Mouse (Mus musculus): ENCODE measurements around the gene Zbtb3. TPM values are rescaled to one million over a fixed set of nuclear protein-coding genes. Genes with fewer than 3 reads are reported as not detected.
A peak's percentile ranks its signal among the peaks of the same experiment; 100 is the strongest.

Zbtb3 gene
- total RNA-seq, 2 experiments from 2014 or later: 6.7 to 7.0 TPM

DNA sequence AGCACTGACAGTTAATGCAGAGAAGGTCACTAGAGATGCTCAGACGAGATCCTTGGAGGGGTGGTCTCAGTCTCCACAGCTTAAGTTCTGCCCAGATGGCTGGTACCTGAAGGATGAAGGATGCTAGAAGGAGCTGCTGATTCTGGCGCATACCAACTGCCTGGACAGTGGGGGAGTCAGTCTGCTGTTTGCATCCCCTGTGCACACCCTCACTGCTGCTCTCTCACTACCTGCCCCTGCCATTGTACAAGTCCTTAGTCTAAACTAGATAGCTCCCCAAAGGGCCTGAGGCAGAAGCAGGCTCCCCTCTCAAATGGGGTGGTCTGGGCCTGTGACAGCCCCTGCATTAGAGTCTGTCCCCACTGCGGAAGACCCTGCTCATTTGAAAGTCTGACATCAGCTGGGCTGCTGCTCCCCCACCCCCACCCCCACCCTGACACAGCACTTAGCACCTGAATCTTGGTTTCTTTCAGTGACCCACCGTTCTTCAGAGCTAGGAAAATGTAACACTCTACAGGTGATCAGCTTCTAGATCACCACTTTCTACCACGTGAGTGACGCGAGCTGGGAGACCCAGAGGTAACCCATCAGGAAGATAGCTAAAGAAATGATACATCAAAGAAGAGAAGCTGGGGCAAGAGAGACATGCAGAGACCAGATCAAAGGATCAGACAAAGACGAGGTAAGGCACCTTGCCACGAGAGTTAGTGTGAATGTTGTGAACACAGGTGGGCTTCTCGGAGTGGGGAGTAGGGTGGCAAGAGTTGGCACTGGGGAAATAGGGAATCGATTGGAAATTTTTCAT, 37.0 kb downstream of the Zbtb3 start, which contains the start of gene Gng3:
Gng3 (minus strand) TSS at position 92 of the 805 bp plus-strand sequence.
- peak; percentile 80 to 81 for DNase-seq (ENCODE audit: low spot score in 2 of 2)

DNA sequence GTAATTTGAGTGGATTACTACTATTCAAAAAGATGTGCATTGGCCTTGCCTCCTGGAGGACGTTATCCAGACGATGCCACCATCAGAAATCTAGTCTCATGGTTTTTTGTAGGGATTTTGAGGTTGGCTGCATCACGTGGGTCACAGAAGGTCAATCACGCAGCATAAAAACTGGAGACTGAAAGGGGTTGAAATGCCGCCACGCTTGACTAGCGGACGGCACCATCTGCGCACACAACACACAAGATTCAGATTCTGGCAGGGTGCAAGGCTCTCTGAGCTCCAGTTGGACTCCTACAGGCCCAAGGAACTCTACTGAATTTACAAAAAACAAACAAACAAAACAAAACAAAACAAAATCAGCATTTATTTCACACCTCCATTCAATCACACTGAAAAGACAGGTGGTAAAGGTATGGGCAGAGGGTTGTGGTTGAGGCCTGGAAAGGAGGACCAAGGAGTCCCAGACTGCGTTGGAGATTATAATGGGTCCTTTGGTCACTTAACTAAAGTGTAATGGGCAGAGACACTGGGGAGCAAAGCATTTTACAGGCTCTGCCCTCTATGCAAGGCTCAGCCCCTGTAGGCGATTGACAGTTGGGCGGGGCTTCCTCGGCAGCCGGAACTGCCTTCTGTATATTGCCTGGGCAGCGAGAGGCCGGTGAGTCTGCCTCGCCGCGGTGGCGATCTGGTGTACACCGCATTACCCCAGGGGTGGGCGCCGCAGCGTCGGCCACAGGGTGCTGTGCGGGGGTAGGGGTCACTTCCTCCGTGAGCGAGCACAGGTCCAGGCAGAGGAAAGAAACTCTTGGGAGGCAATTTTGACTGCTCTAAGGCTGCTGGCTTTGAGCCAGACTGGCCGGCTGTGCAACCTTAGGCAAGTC, 37.8 kb downstream of the Zbtb3 start:
- DNase-seq (ENCODE audit: low spot score in 2 of 2): peak; percentile 66 to 78

DNA sequence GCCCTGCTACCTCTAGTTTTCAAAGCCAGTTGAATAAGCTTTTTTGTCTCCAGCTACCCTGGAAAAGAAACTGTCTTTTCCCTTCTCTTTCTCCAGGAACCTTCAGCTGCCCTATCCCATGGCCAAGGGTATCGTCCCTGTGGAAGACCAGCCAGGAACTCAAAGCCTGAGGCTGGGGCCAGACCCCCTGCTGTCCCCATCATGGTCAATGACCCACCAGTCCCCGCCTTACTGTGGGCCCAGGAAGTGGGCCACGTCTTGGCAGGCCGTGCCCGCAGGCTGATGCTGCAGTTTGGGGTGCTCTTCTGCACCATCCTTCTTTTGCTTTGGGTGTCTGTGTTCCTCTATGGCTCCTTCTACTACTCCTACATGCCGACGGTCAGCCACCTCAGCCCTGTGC, 38.7 kb downstream of the Zbtb3 start:
- DNase-seq (ENCODE audit: low spot score in 2 of 2): no peak

DNA sequence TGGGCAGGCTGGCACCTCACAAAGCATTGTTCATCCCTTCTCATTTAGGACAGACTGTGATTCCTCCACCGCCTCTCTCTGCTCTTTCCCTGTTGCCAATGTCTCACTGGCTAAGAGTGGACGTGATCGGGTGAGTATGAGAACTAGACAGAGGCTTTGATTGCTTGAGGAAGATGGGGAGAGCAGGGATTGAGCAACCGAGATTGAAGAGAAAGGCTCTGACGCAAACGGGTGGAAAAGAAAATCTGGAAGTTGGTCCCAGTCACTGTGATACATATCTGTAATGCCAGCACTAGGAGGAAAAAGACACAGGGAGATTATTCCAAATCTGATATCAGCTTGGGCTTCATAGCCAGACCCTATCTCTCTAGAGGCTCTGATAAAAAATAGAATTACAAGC, 40.6 kb downstream of the Zbtb3 start:
- no peak for DNase-seq (ENCODE audit: low spot score in 2 of 2)

DNA sequence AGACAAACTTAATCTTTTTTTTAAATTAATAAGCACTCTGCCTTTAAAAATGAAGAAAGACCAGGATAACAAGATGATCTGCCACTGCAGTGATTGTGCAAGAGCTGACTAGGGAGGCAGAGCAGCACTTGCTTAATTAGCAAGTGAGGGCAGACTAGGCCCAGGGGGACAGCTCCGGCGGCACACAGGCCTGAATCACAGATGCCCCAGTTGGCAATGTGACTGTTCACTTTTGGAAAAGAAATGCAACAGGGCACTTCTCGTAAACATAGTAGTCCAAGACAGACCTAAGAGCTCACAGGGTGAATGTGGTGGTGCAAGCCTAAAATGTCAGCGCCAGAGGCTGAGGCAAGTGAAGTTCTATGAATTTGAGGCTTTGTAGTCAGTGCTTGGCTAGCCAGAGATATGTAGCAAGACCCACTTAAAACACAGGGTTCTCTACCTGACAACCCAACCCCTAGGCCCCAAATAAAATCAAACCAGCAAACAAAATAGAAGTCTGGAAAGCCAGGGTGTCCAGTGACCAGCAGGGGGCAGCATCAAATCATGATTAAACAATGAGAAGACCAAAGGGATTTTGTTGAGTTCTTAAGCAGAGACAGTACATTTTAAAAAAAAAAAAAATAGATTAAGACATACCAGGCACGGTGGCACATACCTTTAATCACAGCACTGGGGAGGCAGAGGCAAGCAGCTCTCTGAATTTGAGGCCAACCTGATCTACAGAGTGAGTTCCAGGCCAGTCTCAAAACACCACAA, 42.2 kb downstream of the Zbtb3 start:
- peak in 1 of 2 experiments; percentile 84 for DNase-seq (ENCODE audit: low spot score in 2 of 2)

DNA sequence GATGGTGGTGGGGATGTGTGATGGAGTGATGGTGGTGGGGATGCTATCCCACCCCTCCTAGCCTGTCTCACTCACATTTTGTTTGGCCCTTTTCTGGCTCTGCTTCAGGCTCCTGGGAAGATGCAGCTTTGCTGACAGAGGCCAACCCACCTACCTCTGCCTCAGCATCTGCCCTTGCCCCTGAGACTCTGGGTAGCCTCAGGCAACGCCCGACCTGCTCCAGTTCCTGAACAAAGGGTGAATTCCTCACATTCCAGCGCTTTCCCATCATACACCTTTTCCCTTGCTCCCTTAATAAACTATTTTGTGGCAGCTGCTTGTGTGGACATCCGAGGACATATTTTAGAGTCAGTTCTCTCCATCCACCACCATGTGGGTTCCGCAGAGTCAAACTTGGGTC, 46.0 kb downstream of the Zbtb3 start:
- no peak for DNase-seq (ENCODE audit: low spot score in 2 of 2)

DNA sequence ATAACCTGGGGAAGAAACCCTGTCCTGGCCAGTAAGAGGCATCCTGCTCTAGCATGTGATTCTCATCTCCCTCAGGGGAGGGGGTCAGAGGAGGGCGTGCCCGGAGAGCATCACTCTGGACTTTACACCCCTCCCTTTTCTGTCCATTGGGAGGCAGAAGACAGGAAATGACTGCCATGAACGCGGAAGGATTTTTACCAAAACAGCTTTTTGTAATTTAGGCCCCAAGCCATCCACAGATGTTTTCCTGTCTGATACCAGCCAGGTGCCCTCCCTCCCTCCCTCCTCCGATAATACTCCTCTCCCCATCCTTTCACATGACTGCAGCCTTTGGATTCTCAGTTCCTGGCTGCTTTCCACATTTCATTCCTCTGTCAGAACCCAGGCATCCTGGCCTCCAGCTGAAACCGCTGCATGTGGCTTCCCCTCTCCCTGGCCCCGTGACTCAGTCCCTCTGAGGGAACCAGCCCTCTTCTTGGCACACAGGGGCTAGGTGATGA, 48.1 kb downstream of the Zbtb3 start, which contains the start of gene Lrrn4cl:
Lrrn4cl (plus strand) TSS at position 367 of the 500 bp plus-strand sequence.
- no peak for DNase-seq (ENCODE audit: low spot score in 2 of 2)

DNA sequence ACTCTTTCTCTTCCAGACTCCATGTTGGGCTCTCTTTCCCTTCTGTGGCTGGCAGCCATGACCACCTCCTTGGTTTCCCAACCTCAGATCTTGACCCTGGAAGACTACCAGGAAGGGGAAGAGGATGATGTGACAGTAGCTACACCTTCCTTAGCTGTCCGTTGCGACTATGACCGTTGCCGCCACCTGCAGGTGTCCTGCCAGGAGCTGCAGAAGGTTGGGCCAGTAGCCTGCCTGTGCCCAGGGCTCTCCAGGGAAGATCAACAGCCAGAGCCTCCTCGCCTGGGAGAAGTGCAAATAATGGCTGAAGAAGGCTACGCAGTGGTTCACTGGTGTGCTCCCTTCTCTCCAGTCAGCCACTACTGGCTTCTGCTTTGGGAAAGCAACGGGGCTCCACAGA, 49.3 kb downstream of the Zbtb3 start:
- no peak for DNase-seq (ENCODE audit: low spot score in 2 of 2)

DNA sequence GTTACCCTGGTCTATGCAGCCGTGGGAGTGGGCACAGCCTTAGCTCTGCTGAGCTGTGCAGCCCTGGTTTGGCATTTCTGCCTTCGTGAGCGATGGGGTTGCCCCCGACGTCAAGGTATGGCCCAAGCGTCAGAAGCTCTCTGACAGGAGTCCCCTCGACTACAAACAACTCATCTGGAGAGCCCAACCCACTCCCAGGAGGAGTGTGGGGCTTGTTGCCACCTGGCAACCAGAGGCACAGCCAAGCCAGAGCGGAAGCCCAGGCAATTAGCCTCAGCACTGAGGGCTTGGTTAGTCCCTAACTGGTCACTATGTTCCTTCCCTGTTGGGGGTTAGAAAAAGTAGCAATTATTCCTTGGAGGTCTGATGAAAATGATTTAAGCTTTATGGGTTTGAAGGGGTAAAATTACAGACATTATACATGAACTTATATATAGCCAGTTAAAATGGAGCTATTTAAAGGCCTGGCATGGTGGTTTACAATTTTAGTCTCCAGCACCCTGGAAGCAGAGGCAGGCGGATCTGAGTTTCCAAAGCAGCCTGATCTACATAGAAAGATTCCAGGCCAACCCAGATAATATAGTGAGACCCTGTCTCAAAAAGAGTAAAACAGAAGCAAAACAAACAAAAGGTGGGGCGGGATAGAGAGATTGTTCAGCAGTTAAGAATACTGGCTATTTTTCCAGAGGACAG, 50.0 kb downstream of the Zbtb3 start:
- DNase-seq (ENCODE audit: low spot score in 2 of 2): no peak

DNA sequence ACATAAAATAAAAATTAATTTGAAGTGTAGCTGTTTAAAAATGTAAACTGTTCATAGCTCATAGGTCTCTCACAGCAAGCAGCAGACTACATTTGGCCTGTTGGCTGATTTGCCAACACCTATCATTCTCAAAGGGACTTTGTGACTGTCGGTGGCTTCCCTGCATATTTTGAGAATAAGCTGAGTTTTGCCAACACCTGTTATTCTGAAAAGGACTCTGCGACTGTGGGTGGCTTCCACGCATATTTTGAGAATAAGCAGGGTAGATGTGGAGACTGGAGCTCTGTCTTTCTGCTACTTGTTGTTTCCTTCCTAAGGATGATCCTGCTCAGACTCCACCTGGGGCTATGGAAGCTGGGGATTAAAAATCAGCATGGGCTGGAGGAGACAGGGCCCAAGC, 50.8 kb downstream of the Zbtb3 start:
- DNase-seq (ENCODE audit: low spot score in 2 of 2): no peak

Other genes with a start within 250 kb of the Zbtb3 start
- gene Slc22a8, start 211.3 kb upstream of the Zbtb3 start, total RNA-seq (2021): 1 to 10 TPM; 6.3 to 6.9 TPM
- gene Slc22a6, start 184.5 kb upstream of the Zbtb3 start, total RNA-seq (2021): 1 to 10 TPM; 1.6 to 2.1 TPM
- 100 to 1,000 TPM; 178 to 184 TPM for gene Chrm1, start 138.8 kb upstream of the Zbtb3 start, total RNA-seq (2021)
- 100 to 1,000 TPM; 145 to 153 TPM for gene Slc3a2, start 79.2 kb upstream of the Zbtb3 start, total RNA-seq (2021)
- gene Wdr74, start 66.7 kb upstream of the Zbtb3 start, total RNA-seq (2021): 10 to 100 TPM; 53.0 to 55.2 TPM
- gene 1700092M07Rik, start 61.8 kb upstream of the Zbtb3 start, total RNA-seq (2021): 1 to 10 TPM; 1.9 to 2.1 TPM
- gene Stx5a, start 61.1 kb upstream of the Zbtb3 start, total RNA-seq (2021): 10 to 100 TPM; 59.5 to 63.6 TPM
- 10 to 100 TPM; 94.5 to 95.3 TPM for gene Nxf1, start 45.5 kb upstream of the Zbtb3 start, total RNA-seq (2021)
- gene Tmem223, start 31.6 kb upstream of the Zbtb3 start, total RNA-seq (2021): 10 to 100 TPM; 69.1 to 74.4 TPM
- gene Tmem179b, start 28.1 kb upstream of the Zbtb3 start, total RNA-seq (2021): 1 to 10 TPM; 8.6 to 9.6 TPM
- 10 to 100 TPM; 12.8 to 13.8 TPM for gene Taf6l, start 16.1 kb upstream of the Zbtb3 start, total RNA-seq (2021)
- 100 to 1,000 TPM; 106 to 111 TPM for gene Polr2g, start 4.0 kb upstream of the Zbtb3 start, total RNA-seq (2021)
- 10 to 100 TPM; 39.9 to 41.1 TPM for gene Ttc9c, start 16.8 kb downstream of the Zbtb3 start, total RNA-seq (2021)
- 100 to 1,000 TPM; 120 to 125 TPM for gene Hnrnpul2, start 17.5 kb downstream of the Zbtb3 start, total RNA-seq (2021)
- not detected for gene AC129217.1, start 27.2 kb downstream of the Zbtb3 start, total RNA-seq (2021)
- gene Bscl2, start 34.9 kb downstream of the Zbtb3 start, total RNA-seq (2021): 10 to 100 TPM; 94.8 to 97.6 TPM
- 100 to 1,000 TPM; 153 TPM for gene Gng3, start 36.6 kb downstream of the Zbtb3 start, total RNA-seq (2021)
- gene Lrrn4cl, start 48.2 kb downstream of the Zbtb3 start, total RNA-seq (2021): under 1 TPM; 0.42 to 0.68 TPM
- gene Ubxn1, start 68.9 kb downstream of the Zbtb3 start, total RNA-seq (2021): 100 to 1,000 TPM; 103 to 109 TPM
- 10 to 100 TPM; 30.2 to 30.4 TPM for gene Uqcc3, start 78.4 kb downstream of the Zbtb3 start, total RNA-seq (2021)
- gene Lbhd1, start 81.2 kb downstream of the Zbtb3 start, total RNA-seq (2021): 1 to 10 TPM; 4.6 to 7.6 TPM
- not detected for gene Gm49403, start 81.4 kb downstream of the Zbtb3 start, total RNA-seq (2021)
- gene 1810009A15Rik, start 86.3 kb downstream of the Zbtb3 start, total RNA-seq (2021): 10 to 100 TPM; 24.2 to 30.3 TPM
- gene Gm49416, start 86.4 kb downstream of the Zbtb3 start, total RNA-seq (2021): 1 to 10 TPM; 2.4 to 5.1 TPM
- gene Ints5, start 90.5 kb downstream of the Zbtb3 start, total RNA-seq (2021): 10 to 100 TPM; 25.6 to 26.3 TPM
- 100 to 1,000 TPM; 104 to 112 TPM for gene Ganab, start 95.5 kb downstream of the Zbtb3 start, total RNA-seq (2021)
- gene B3gat3, start 117.8 kb downstream of the Zbtb3 start, total RNA-seq (2021): 100 to 1,000 TPM; 166 to 169 TPM
- 1 to 10 TPM; 4.7 to 6.6 TPM for gene Rom1, start 126.8 kb downstream of the Zbtb3 start, total RNA-seq (2021)
- gene Eml3, start 127.0 kb downstream of the Zbtb3 start, total RNA-seq (2021): 10 to 100 TPM in 1 of 2 experiments, 1 to 10 TPM in 1; 9.8 to 10.4 TPM
- gene Mta2, start 139.3 kb downstream of the Zbtb3 start, total RNA-seq (2021): 10 to 100 TPM; 51.6 to 53.4 TPM
- gene Tut1, start 151.3 kb downstream of the Zbtb3 start, total RNA-seq (2021): 10 to 100 TPM; 21.9 to 22.5 TPM
- 100 to 1,000 TPM; 257 to 269 TPM for gene Eef1g, start 164.5 kb downstream of the Zbtb3 start, total RNA-seq (2021)
- gene Ahnak, start 186.7 kb downstream of the Zbtb3 start, total RNA-seq (2021): 10 to 100 TPM; 18.1 to 19.9 TPM

All from layer of hippocampus, adult 18-20 months (tissue).